Mouse (Mus musculus): ENCODE data around the gene Tmprss12.
A peak's percentile ranks its signal among the peaks of the same experiment; 100 is the strongest.
"Not testable (repeated sequence)": the region's sequence is repeated elsewhere in the genome, so short reads cannot be mapped to it uniquely, and the experiment has no call there.

Tmprss12 gene

GRCm38 (mm10) chr15:100324021-100324591, 43.5 kb downstream of the Tmprss12 start:
- DNase-seq (ENCODE audit: low spot score in 2 of 2), result no peak

- DNase-seq (ENCODE audit: low spot score in 2 of 2), result no peak
Observed at GRCm38 (mm10) chr15:100325235-100325634, 44.6 kb downstream of the Tmprss12 start.

- DNase-seq (ENCODE audit: low spot score in 2 of 2), result not testable (repeated sequence)
Observed at GRCm38 (mm10) chr15:100328089-100328488, 47.5 kb downstream of the Tmprss12 start.

- not testable (repeated sequence) for DNase-seq (ENCODE audit: low spot score in 2 of 2)
Observed at GRCm38 (mm10) chr15:100329336-100329735, 48.7 kb downstream of the Tmprss12 start.

GRCm38 (mm10) chr15:100330739-100331138, 50.1 kb downstream of the Tmprss12 start:
- no peak for DNase-seq (ENCODE audit: low spot score in 2 of 2)

GRCm38 (mm10) chr15:100332077-100332961, 51.7 kb downstream of the Tmprss12 start:
- not testable (repeated sequence) for DNase-seq (ENCODE audit: low spot score in 2 of 2)

GRCm38 (mm10) chr15:100334629-100335028, 54.0 kb downstream of the Tmprss12 start, which contains the start of gene Mettl7a3:
TSS of gene Mettl7a3 (plus strand) at chr15:100334929.
- no peak for DNase-seq (ENCODE audit: low spot score in 2 of 2)

GRCm38 (mm10) chr15:100337328-100337727, 56.7 kb downstream of the Tmprss12 start:
- not testable (repeated sequence) for DNase-seq (ENCODE audit: low spot score in 2 of 2)

GRCm38 (mm10) chr15:100337847-100338246, 57.2 kb downstream of the Tmprss12 start:
- peak; percentile 45 to 60 for DNase-seq (ENCODE audit: low spot score in 2 of 2)

GRCm38 (mm10) chr15:100341314-100341980, 60.8 kb downstream of the Tmprss12 start:
- not testable (repeated sequence) for DNase-seq (ENCODE audit: low spot score in 2 of 2)
